Comparison of ENCODE assay signal across 32 mouse cellular contexts in genomic region chr3:109119973-109120372, GRCm38 (mm10). TPM values are rescaled to one million over a fixed set of nuclear protein-coding genes. Genes with fewer than 3 reads are reported as not detected.
DNase-seq lines count a peak whose midpoint lies in the region; ATAC-seq and TF ChIP-seq lines count a peak whose summit lies in the region.
"Had no signal": no experiment of that assay in that cellular context is flagged by ENCODE, and none has a peak within 500 bp of the region (broad histone marks: within the 10 kb centered on the region; RNA-seq: fewer than 3 reads in every experiment).

No protein-coding gene starts in this region.

- H3K27ac ChIP-seq in forebrain, embryonic 14.5 days (ENCODE audit: low read depth, low read length) = no peak overlapping the region
- no peak overlapping the region for H3K27ac ChIP-seq in forebrain, embryonic 10.5 days
- H3K27ac ChIP-seq in layer of hippocampus, adult 2 months = no peak overlapping the region
- H3K27ac ChIP-seq in forebrain, postnatal 0 days (ENCODE audit: low read depth, low read length) = no peak overlapping the region
- H3K27ac ChIP-seq: embryonic facial prominence, embryonic 12.5 days; embryonic facial prominence, embryonic 15.5 days; heart, embryonic 13.5 days; hindbrain, embryonic 14.5 days; hindbrain, postnatal 0 days had no signal

- no peaks in the 10 kb centered on the region for H3K27me3 ChIP-seq in forebrain, embryonic 14.5 days (replicated peaks; ENCODE audit: control insufficient read depth, insufficient read depth, low read length)
- peaks cover 15% of the 10 kb centered on the region for H3K27me3 ChIP-seq in forebrain, embryonic 10.5 days (ENCODE audit: poor library complexity, severe bottlenecking)
- no peaks in the 10 kb centered on the region for H3K27me3 ChIP-seq in forebrain, postnatal 0 days (ENCODE audit: insufficient read depth, low read length)
- H3K27me3 ChIP-seq: embryonic facial prominence, embryonic 12.5 days; embryonic facial prominence, embryonic 15.5 days; heart, embryonic 13.5 days had no signal

- no peaks in the 10 kb centered on the region for H3K9me3 ChIP-seq in forebrain, embryonic 14.5 days (replicated peaks; ENCODE audit: control insufficient read depth, low read length)
- H3K9me3 ChIP-seq in forebrain, embryonic 10.5 days = no peaks in the 10 kb centered on the region
- no peaks in the 10 kb centered on the region for H3K9me3 ChIP-seq in forebrain, postnatal 0 days (ENCODE audit: low read length)
- H3K9me3 ChIP-seq: embryonic facial prominence, embryonic 12.5 days; embryonic facial prominence, embryonic 15.5 days; heart, embryonic 13.5 days had no signal

- no peak overlapping the region for H3K4me2 ChIP-seq in forebrain, embryonic 14.5 days (ENCODE audit: low read length)
- H3K4me2 ChIP-seq in forebrain, postnatal 0 days (ENCODE audit: low read depth) = no peak overlapping the region
- H3K4me2 ChIP-seq: embryonic facial prominence, embryonic 12.5 days; embryonic facial prominence, embryonic 15.5 days; heart, embryonic 13.5 days; hindbrain, embryonic 14.5 days had no signal

- no peaks in the 10 kb centered on the region for H3K36me3 ChIP-seq in forebrain, embryonic 14.5 days (ENCODE audit: control insufficient read depth, insufficient read depth, low read length)
- no peaks in the 10 kb centered on the region for H3K36me3 ChIP-seq in forebrain, embryonic 10.5 days (replicated peaks)
- no peaks in the 10 kb centered on the region for H3K36me3 ChIP-seq in forebrain, postnatal 0 days (ENCODE audit: insufficient read depth)
- H3K36me3 ChIP-seq: embryonic facial prominence, embryonic 12.5 days; embryonic facial prominence, embryonic 15.5 days had no signal

- peak; percentile 65 for DNase-seq in forebrain, embryonic 14.5 days (ENCODE audit: low spot score)
- DNase-seq in forebrain, embryonic 10.5 days (ENCODE audit: extremely low spot score, low spot score) = no peak
- DNase-seq in layer of hippocampus, adult 2 months (ENCODE audit: low spot score in 2 of 2) = peak in 1 of 2 experiments; percentile 13
- no peak for DNase-seq in layer of hippocampus, adult 8-10 months (ENCODE audit: low spot score in 2 of 2)
- peak; percentile 10 for DNase-seq in brain, adult 2 months (ENCODE audit: low read depth, low spot score)
- DNase-seq in forebrain, postnatal 0 days = peak; percentile 49
- no peak for DNase-seq in yolk sac, embryonic 10.5 days (ENCODE audit: low spot score)
- DNase-seq: adrenal gland, adult 2 months; adrenal gland, postnatal 14 days; B cell, adult 2 months; cerebellum, adult 18-20 months; cerebellum, adult 9-10 months; cerebellum, postnatal 25 days; gastrocnemius, postnatal 14 days; heart, adult 18-20 months; heart, postnatal 14 days; heart, postnatal 4 days; kidney, adult 18-20 months had no signal

- 71% methylated on average over 5 of the region's 5 CpGs for WGBS in forebrain, embryonic 14.5 days
- WGBS in forebrain, embryonic 10.5 days = 83% methylated on average over 5 of the region's 5 CpGs
- WGBS in forebrain, postnatal 0 days = 60% methylated on average over 5 of the region's 5 CpGs

- no peak overlapping the region for H3K4me3 ChIP-seq in forebrain, embryonic 14.5 days (ENCODE audit: low read depth, low read length)
- H3K4me3 ChIP-seq in forebrain, embryonic 10.5 days = no peak overlapping the region
- no peak overlapping the region for H3K4me3 ChIP-seq in layer of hippocampus, adult 2 months
- H3K4me3 ChIP-seq in forebrain, postnatal 0 days (ENCODE audit: low read depth, low read length) = no peak overlapping the region
- H3K4me3 ChIP-seq: embryonic facial prominence, embryonic 12.5 days; embryonic facial prominence, embryonic 15.5 days; heart, embryonic 13.5 days had no signal

- no peaks in the 10 kb centered on the region; the same call in 1 of the 2 replicates for H3K4me1 ChIP-seq in forebrain, embryonic 14.5 days (ENCODE audit: control insufficient read depth, insufficient read depth, low read length)
- H3K4me1 ChIP-seq in forebrain, embryonic 10.5 days = peaks cover 24% of the 10 kb centered on the region
- H3K4me1 ChIP-seq in forebrain, postnatal 0 days (ENCODE audit: insufficient read depth) = peaks cover 4% of the 10 kb centered on the region; the same call in 1 of the 2 replicates

- peak; percentile 14; the same call in 1 of the 2 replicates for TF ChIP-seq CTCF in layer of hippocampus, adult 2 months (conservative IDR thresholded peaks at IDR 0.05)
- TF ChIP-seq CTCF in forebrain, postnatal 0 days (IDR thresholded peaks at IDR 0.05; ENCODE audit: low read depth) = no peak

- peak; percentile 47; the same call in 1 of the 2 replicates for ATAC-seq in forebrain, embryonic 14.5 days
- ATAC-seq in forebrain, postnatal 0 days = peak; percentile 84
- ATAC-seq: hindbrain, postnatal 0 days; inflammation-experienced regulatory T-cells, adult 6 months; intestine, embryonic 16.5 days had no signal

- H3K9ac ChIP-seq in forebrain, embryonic 14.5 days (ENCODE audit: low read length) = no peak overlapping the region
- H3K9ac ChIP-seq in forebrain, postnatal 0 days = no peak overlapping the region
- H3K9ac ChIP-seq: embryonic facial prominence, embryonic 12.5 days; embryonic facial prominence, embryonic 15.5 days; heart, embryonic 13.5 days; hindbrain, embryonic 14.5 days had no signal

RNA-seq across cellular contexts. Expression of gene Slc25a24, which starts 3.0 kb away (rescaled TPM):
- polyA plus RNA-seq in forebrain, embryonic 14.5 days (2014; fragmentation: Nextera tagmentation; extraction: Ambion mirVana) = 4.7 and 5.0 TPM in 2 replicates
- 24.7 and 25.5 TPM in 2 replicates for polyA plus RNA-seq in forebrain, embryonic 10.5 days (2016; fragmentation: Nextera tagmentation; extraction: Ambion mirVana)
- 1 to 10 TPM; 3.3 to 4.0 TPM for total RNA-seq in layer of hippocampus, adult 2 months (2021)
- 1 to 10 TPM; 2.6 to 3.5 (median 3.3) TPM for total RNA-seq in layer of hippocampus, adult 8-10 months (2022)
- total RNA-seq in forebrain, postnatal 0 days (2014; rRNA removed) = 3.8 and 5.2 TPM in 2 replicates
- polyA plus RNA-seq in forebrain, postnatal 0 days (2015; fragmentation: Nextera tagmentation; extraction: Ambion mirVana) = 2.1 and 2.7 TPM in 2 replicates

RNA-seq across cellular contexts. Expression of gene Slc25a54, which starts 39.7 kb away (rescaled TPM):
- not detected in 2 replicates for polyA plus RNA-seq in forebrain, embryonic 14.5 days (2014; fragmentation: Nextera tagmentation; extraction: Ambion mirVana)
- polyA plus RNA-seq in forebrain, embryonic 10.5 days (2016; fragmentation: Nextera tagmentation; extraction: Ambion mirVana) = not detected in 2 replicates
- total RNA-seq in layer of hippocampus, adult 2 months (2021) = not detected
- total RNA-seq in layer of hippocampus, adult 8-10 months (2022) = not detected
- total RNA-seq in forebrain, postnatal 0 days (2014; rRNA removed) = not detected in 2 replicates
- not detected in 2 replicates for polyA plus RNA-seq in forebrain, postnatal 0 days (2015; fragmentation: Nextera tagmentation; extraction: Ambion mirVana)
- total RNA-seq: adrenal gland, adult 2 months; adrenal gland, postnatal 14 days; adrenal gland, postnatal 4 days; common myeloid progenitor, adult 5-6 weeks; gastrocnemius, adult 18-20 months; gastrocnemius, postnatal 14 days; gastrocnemius, postnatal 4 days; heart, adult 18-20 months; heart, postnatal 14 days; heart, postnatal 4 days; hindbrain, postnatal 0 days; MEL had no signal
- polyA plus RNA-seq: adrenal gland, adult 2 months; embryonic facial prominence, embryonic 12.5 days; embryonic facial prominence, embryonic 15.5 days; heart, embryonic 13.5 days; heart, embryonic 16.5 days; hindbrain, embryonic 11.5 days; hindbrain, embryonic 14.5 days; hindbrain, postnatal 0 days; inflammation-experienced regulatory T-cells, adult 6 months; intestine, embryonic 16.5 days had no signal

Comparison
In these comparisons a context has a peak if more than half of its experiments do, and no peak if none do; other contexts are left out.
1. DNase-seq: peak in forebrain, embryonic 14.5 days (single experiment), brain, adult 2 months (single experiment) and forebrain, postnatal 0 days (single experiment); none in forebrain, embryonic 10.5 days (single experiment), layer of hippocampus, adult 8-10 months (0 of 2) and yolk sac, embryonic 10.5 days (single experiment).